Mouse (Mus musculus): ENCODE results near the gene Zdhhc24. TPM values are rescaled to one million over a fixed set of nuclear protein-coding genes. Genes with fewer than 3 reads are reported as not detected.

Gene Zdhhc24
- polyA plus RNA-seq, 1 experiment from 2014 or later: 17.7 TPM

DNA sequence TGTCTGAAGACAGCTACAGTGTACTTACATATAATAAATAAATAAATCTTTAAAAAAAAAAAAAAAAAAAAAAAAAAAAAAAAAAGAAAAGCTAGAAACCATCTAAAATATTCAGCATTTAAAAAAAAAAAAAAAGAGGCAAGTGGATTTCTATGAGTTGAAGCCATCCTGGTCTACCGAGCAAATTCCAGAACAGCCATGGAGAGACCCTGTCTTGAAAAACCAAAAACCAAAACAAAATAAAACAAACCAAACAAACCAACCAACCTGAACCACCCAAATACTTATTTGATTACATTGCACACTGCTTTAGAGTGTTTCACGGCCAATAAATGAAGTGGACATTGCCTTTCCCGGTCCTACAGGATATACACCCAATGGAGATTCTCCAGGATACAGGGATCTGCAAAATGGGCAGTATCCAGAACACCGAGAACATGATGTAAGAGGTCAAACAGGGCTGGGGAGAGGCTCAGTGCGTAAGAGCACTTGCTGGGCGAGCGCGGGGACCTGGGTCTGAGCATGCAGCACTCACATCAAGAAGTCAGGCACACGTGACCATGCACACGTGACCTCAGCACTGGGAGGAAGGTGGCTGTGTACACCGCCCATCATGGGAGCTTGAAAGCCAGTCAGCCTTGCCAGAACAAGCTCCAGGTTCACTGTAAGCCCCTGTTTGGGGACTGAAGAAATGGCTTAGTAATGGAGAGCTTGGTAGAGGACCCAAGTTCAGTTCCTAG, 46.8 kb downstream of the Zdhhc24 start:
- H3K27me3 ChIP-seq (ENCODE audit: control insufficient read depth, insufficient read depth, low read length): no peaks in the 10 kb centered on the region
- H3K9ac ChIP-seq: no peak overlapping the region
- H3K9me3 ChIP-seq (ENCODE audit: control insufficient read depth, low read length): no peaks in the 10 kb centered on the region
- no peak overlapping the region for H3K4me2 ChIP-seq (replicated peaks)
- H3K27ac ChIP-seq: no peak overlapping the region
- no peak overlapping the region for H3K4me3 ChIP-seq (replicated peaks; ENCODE audit: low read length)
- ATAC-seq (ENCODE audit: low FRiP score) (no peak), DNase-seq (ENCODE audit: low spot score) (no peak)
- H3K4me1 ChIP-seq (replicated peaks; ENCODE audit: control insufficient read depth, insufficient read depth, low read length): peaks cover 21% of the 10 kb centered on the region
- 97% methylated on average over 11 of the region's 11 CpGs for WGBS
- peaks cover 63% of the 10 kb centered on the region for H3K36me3 ChIP-seq (replicated peaks; ENCODE audit: control insufficient read depth, insufficient read depth)

GRCm38 (mm10) chr19:4927904-4928531, 49.5 kb downstream of the Zdhhc24 start, which contains the start of gene Dpp3:
TSS of gene Dpp3 (minus strand) at chr19:4928287.
- peak within 1 kb of the TSS; percentile 49 for H3K4me3 ChIP-seq (replicated peaks; ENCODE audit: low read length)
- peak within 1 kb of the TSS; percentile 74 for H3K9ac ChIP-seq
- H3K36me3 ChIP-seq (replicated peaks; ENCODE audit: control insufficient read depth, insufficient read depth): peaks cover 50% of the 10 kb centered on the region
- DNase-seq (ENCODE audit: low spot score) (peak; percentile 95), ATAC-seq (ENCODE audit: low FRiP score) (peak; percentile 97)
- no peaks in the 10 kb centered on the region for H3K27me3 ChIP-seq (ENCODE audit: control insufficient read depth, insufficient read depth, low read length)
- peaks cover 21% of the 10 kb centered on the region for H3K4me1 ChIP-seq (replicated peaks; ENCODE audit: control insufficient read depth, insufficient read depth, low read length)
- under 1% methylated on average over 32 of the region's 32 CpGs for WGBS
- H3K27ac ChIP-seq: peak within 1 kb of the TSS; percentile 81
- H3K4me2 ChIP-seq (replicated peaks): peak within 1 kb of the TSS; percentile 79
- H3K9me3 ChIP-seq (ENCODE audit: control insufficient read depth, low read length): no peaks in the 10 kb centered on the region

GRCm38 (mm10) chr19:4928781-4929180, 50.3 kb downstream of the Zdhhc24 start:
- 55% methylated on average over 5 of the region's 5 CpGs for WGBS

More at GRCm38 (mm10) chr19:4928781-4929180, 50.3 kb downstream of the Zdhhc24 start:
- Histone ChIP-seq H3K27ac (peak overlapping the region; percentile 81), H3K4me2 (replicated peaks) (peak overlapping the region; percentile 79), H3K9me3 (ENCODE audit: control insufficient read depth, low read length) (no peaks in the 10 kb centered on the region), H3K27me3 (ENCODE audit: control insufficient read depth, insufficient read depth, low read length) (no peaks in the 10 kb centered on the region), H3K4me1 (replicated peaks; ENCODE audit: control insufficient read depth, insufficient read depth, low read length) (peaks cover 21% of the 10 kb centered on the region), H3K4me3 (replicated peaks; ENCODE audit: low read length) (peak overlapping the region; percentile 49), H3K9ac (peak overlapping the region; percentile 74), H3K36me3 (replicated peaks; ENCODE audit: control insufficient read depth, insufficient read depth) (peaks cover 50% of the 10 kb centered on the region)
- ATAC-seq (ENCODE audit: low FRiP score) (0 out of 2 replicates have a peak, but pooled peaks have one; percentile 10), DNase-seq (ENCODE audit: low spot score) (peak; percentile 24)

Other genes with a start within 250 kb of the Zdhhc24 start
- 5.4 and 6.3 TPM in 2 replicates for gene Gm960, start 180.0 kb upstream of the Zdhhc24 start, polyA plus RNA-seq (2014; fragmentation: Nextera tagmentation; extraction: Ambion mirVana)
- 38.3 and 38.4 TPM in 2 replicates for gene Sptbn2, start 167.5 kb upstream of the Zdhhc24 start, polyA plus RNA-seq (2014; fragmentation: Nextera tagmentation; extraction: Ambion mirVana)
- 132 and 136 TPM in 2 replicates for gene Rbm4b, start 122.2 kb upstream of the Zdhhc24 start, polyA plus RNA-seq (2014; fragmentation: Nextera tagmentation; extraction: Ambion mirVana)
- gene Rbm4, start 84.8 kb upstream of the Zdhhc24 start, polyA plus RNA-seq (2014; fragmentation: Nextera tagmentation; extraction: Ambion mirVana): 78.9 and 82.7 TPM in 2 replicates
- gene Gm21992, start 67.1 kb upstream of the Zdhhc24 start, polyA plus RNA-seq (2014; fragmentation: Nextera tagmentation; extraction: Ambion mirVana): 8.6 and 10.5 TPM in 2 replicates
- 56.3 and 62.8 TPM in 2 replicates for gene Rbm14, start 67.0 kb upstream of the Zdhhc24 start, polyA plus RNA-seq (2014; fragmentation: Nextera tagmentation; extraction: Ambion mirVana)
- gene Ccs, start 39.3 kb upstream of the Zdhhc24 start, polyA plus RNA-seq (2014; fragmentation: Nextera tagmentation; extraction: Ambion mirVana): 31.9 and 41.4 TPM in 2 replicates
- gene Ccdc87, start 39.3 kb upstream of the Zdhhc24 start, polyA plus RNA-seq (2014; fragmentation: Nextera tagmentation; extraction: Ambion mirVana): 0.71 and 0.81 TPM in 2 replicates
- gene Ctsf, start 23.5 kb upstream of the Zdhhc24 start, polyA plus RNA-seq (2014; fragmentation: Nextera tagmentation; extraction: Ambion mirVana): 68.8 and 74.4 TPM in 2 replicates
- 2.9 and 3.2 TPM in 2 replicates for gene Actn3, start 759 bp upstream of the Zdhhc24 start, polyA plus RNA-seq (2014; fragmentation: Nextera tagmentation; extraction: Ambion mirVana)
- gene Bbs1, start 28.0 kb downstream of the Zdhhc24 start, polyA plus RNA-seq (2014; fragmentation: Nextera tagmentation; extraction: Ambion mirVana): 12.5 and 12.9 TPM in 2 replicates
- 90.7 and 95.7 TPM in 2 replicates for gene Dpp3, start 49.6 kb downstream of the Zdhhc24 start, polyA plus RNA-seq (2014; fragmentation: Nextera tagmentation; extraction: Ambion mirVana)
- 9.5 and 11.6 TPM in 2 replicates for gene Peli3, start 64.5 kb downstream of the Zdhhc24 start, polyA plus RNA-seq (2014; fragmentation: Nextera tagmentation; extraction: Ambion mirVana)
- gene Mrpl11, start 83.5 kb downstream of the Zdhhc24 start, polyA plus RNA-seq (2014; fragmentation: Nextera tagmentation; extraction: Ambion mirVana): 119 TPM in 2 replicates
- 0.23 and 0.31 TPM in 2 replicates for gene Npas4, start 111.6 kb downstream of the Zdhhc24 start, polyA plus RNA-seq (2014; fragmentation: Nextera tagmentation; extraction: Ambion mirVana)
- gene Slc29a2, start 145.2 kb downstream of the Zdhhc24 start, polyA plus RNA-seq (2014; fragmentation: Nextera tagmentation; extraction: Ambion mirVana): 9.9 and 10.7 TPM in 2 replicates
- 93.7 and 101 TPM in 2 replicates for gene B4gat1, start 160.2 kb downstream of the Zdhhc24 start, polyA plus RNA-seq (2014; fragmentation: Nextera tagmentation; extraction: Ambion mirVana)
- 1.4 and 1.9 TPM in 2 replicates for gene AC124502.3, start 160.2 kb downstream of the Zdhhc24 start, polyA plus RNA-seq (2014; fragmentation: Nextera tagmentation; extraction: Ambion mirVana)
- gene Brms1, start 162.7 kb downstream of the Zdhhc24 start, polyA plus RNA-seq (2014; fragmentation: Nextera tagmentation; extraction: Ambion mirVana): 28.6 and 29.5 TPM in 2 replicates
- 1.1 and 1.4 TPM in 2 replicates for gene Rin1, start 171.8 kb downstream of the Zdhhc24 start, polyA plus RNA-seq (2014; fragmentation: Nextera tagmentation; extraction: Ambion mirVana)
- 23.8 and 26.4 TPM in 2 replicates for gene Cd248, start 189.4 kb downstream of the Zdhhc24 start, polyA plus RNA-seq (2014; fragmentation: Nextera tagmentation; extraction: Ambion mirVana)
- gene Tmem151a, start 206.9 kb downstream of the Zdhhc24 start, polyA plus RNA-seq (2014; fragmentation: Nextera tagmentation; extraction: Ambion mirVana): 20.7 and 23.8 TPM in 2 replicates
- gene Yif1a, start 209.9 kb downstream of the Zdhhc24 start, polyA plus RNA-seq (2014; fragmentation: Nextera tagmentation; extraction: Ambion mirVana): 62.4 and 72.6 TPM in 2 replicates
- gene Cnih2, start 219.9 kb downstream of the Zdhhc24 start, polyA plus RNA-seq (2014; fragmentation: Nextera tagmentation; extraction: Ambion mirVana): 485 and 502 TPM in 2 replicates
- 210 and 213 TPM in 2 replicates for gene Rab1b, start 228.4 kb downstream of the Zdhhc24 start, polyA plus RNA-seq (2014; fragmentation: Nextera tagmentation; extraction: Ambion mirVana)
- gene Klc2, start 239.9 kb downstream of the Zdhhc24 start, polyA plus RNA-seq (2014; fragmentation: Nextera tagmentation; extraction: Ambion mirVana): 72.7 and 72.9 TPM in 2 replicates

Measured in hindbrain, embryonic 14.5 days (tissue).